Mouse (Mus musculus): ENCODE data around the gene Igsf8. TPM values are rescaled to one million over a fixed set of nuclear protein-coding genes. Genes with fewer than 3 reads are reported as not detected.

Gene Igsf8
- polyA plus RNA-seq, 1 experiment from 2014 or later = 72.2 TPM

DNA sequence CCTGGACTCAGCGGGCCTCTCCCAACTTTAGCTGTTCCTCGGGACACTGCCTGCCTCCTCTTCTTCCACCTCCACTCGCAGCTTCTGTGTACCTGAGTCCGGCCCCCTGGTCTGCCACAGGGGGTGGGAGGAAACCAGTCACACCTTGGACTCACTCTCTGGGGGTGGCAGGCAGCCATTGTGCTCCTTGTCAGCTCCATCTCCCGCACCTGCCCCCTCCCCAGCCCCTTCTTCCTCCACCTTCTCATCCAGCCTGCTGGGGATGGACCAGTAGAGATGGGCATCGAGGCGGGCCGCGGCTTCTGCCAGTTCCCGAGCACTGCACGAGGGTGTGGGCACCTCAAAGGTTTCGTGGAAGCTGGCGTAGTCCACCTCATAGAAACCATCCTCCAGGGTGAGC lies 61.3 kb downstream of the Igsf8 start:
- peaks cover 14% of the 10 kb centered on the region; the same call in 1 of the 2 replicates for H3K4me1 ChIP-seq (ENCODE audit: control insufficient read depth, insufficient read depth, low read length)
- H3K4me2 ChIP-seq (ENCODE audit: low read depth, low read length) = no peak overlapping the region
- no peaks in the 10 kb centered on the region for H3K9me3 ChIP-seq (ENCODE audit: control insufficient read depth, low read length)
- H3K4me3 ChIP-seq (ENCODE audit: low read depth, low read length) = no peak overlapping the region
- H3K9ac ChIP-seq (replicated peaks; ENCODE audit: low read depth, low read length) = no peak overlapping the region
- H3K27ac ChIP-seq (ENCODE audit: low read depth, low read length) = no peak overlapping the region
- ATAC-seq (ENCODE audit: low read depth) = no peak
- no peaks in the 10 kb centered on the region for H3K36me3 ChIP-seq (ENCODE audit: control insufficient read depth, insufficient read depth, low read length)
- WGBS = 74% methylated on average over 13 of the region's 13 CpGs
- no peaks in the 10 kb centered on the region for H3K27me3 ChIP-seq (ENCODE audit: control insufficient read depth, insufficient read depth, low read length)

DNA sequence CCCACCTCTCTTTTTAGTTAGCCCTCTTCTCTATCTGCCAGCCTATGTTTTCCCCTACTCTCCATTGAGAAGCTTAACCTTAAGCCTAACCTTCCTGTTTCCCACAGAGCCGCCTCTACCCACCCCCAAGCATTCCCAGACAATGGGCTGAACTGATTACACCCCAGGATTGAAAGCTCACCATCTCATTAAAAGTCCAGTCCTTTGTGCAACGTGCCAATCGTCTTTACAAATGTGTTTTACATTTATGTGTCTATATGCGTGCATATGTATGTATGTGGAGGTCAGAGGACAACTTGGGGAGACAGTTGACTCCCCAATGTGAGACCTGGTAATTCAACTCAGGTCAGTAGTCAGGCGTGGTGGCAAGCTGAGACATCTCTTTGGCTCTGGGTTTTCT lies 61.9 kb downstream of the Igsf8 start:
- Histone ChIP-seq H3K36me3 (ENCODE audit: control insufficient read depth, insufficient read depth, low read length) (no peaks in the 10 kb centered on the region), H3K4me2 (ENCODE audit: low read depth, low read length) (no peak overlapping the region), H3K27ac (ENCODE audit: low read depth, low read length) (no peak overlapping the region), H3K9me3 (ENCODE audit: control insufficient read depth, low read length) (no peaks in the 10 kb centered on the region), H3K4me1 (ENCODE audit: control insufficient read depth, insufficient read depth, low read length) (peaks cover 14% of the 10 kb centered on the region; the same call in 1 of the 2 replicates), H3K4me3 (ENCODE audit: low read depth, low read length) (no peak overlapping the region), H3K9ac (replicated peaks; ENCODE audit: low read depth, low read length) (no peak overlapping the region), H3K27me3 (ENCODE audit: control insufficient read depth, insufficient read depth, low read length) (no peaks in the 10 kb centered on the region)
- WGBS = 33% methylated on average over 5 of the region's 5 CpGs
- no peak for ATAC-seq (ENCODE audit: low read depth)

DNA sequence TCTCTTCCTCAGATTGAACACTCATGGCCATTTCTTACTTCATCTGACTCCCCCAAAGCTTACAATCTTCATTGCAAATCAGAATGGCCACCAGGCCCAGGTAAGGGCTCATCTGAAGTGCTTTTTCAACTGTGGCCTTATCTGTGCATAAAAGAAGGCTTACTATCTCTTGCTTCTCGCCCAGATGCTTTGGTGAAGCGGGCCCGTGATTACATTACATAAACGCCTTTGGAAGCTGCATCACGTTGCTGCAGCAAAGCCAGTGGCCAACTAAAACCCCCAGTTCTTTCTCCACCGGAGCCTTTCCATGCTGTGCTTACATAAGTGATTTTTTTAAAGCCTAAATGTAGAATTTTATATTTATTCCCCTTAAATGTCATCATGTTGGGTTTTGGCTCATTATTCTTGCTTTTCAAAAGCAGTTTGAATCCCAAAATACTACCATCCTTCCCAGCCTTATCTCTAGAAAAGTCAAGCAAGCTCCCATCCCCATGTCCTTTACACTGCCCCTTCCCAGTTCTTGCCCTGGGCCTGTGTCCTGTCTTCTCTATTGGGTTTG lies 62.4 kb downstream of the Igsf8 start:
- ATAC-seq (ENCODE audit: low read depth) = no peak
- Histone ChIP-seq H3K9ac (replicated peaks; ENCODE audit: low read depth, low read length) (no peak overlapping the region), H3K4me2 (ENCODE audit: low read depth, low read length) (no peak overlapping the region), H3K4me1 (ENCODE audit: control insufficient read depth, insufficient read depth, low read length) (0 out of 2 replicates have a peak, but pooled peaks cover 14% of the 10 kb centered on the region), H3K27me3 (ENCODE audit: control insufficient read depth, insufficient read depth, low read length) (no peaks in the 10 kb centered on the region), H3K27ac (ENCODE audit: low read depth, low read length) (no peak overlapping the region), H3K4me3 (ENCODE audit: low read depth, low read length) (no peak overlapping the region), H3K9me3 (ENCODE audit: control insufficient read depth, low read length) (no peaks in the 10 kb centered on the region), H3K36me3 (ENCODE audit: control insufficient read depth, insufficient read depth, low read length) (no peaks in the 10 kb centered on the region)
- WGBS = 72% methylated on average over 6 of the region's 6 CpGs

DNA sequence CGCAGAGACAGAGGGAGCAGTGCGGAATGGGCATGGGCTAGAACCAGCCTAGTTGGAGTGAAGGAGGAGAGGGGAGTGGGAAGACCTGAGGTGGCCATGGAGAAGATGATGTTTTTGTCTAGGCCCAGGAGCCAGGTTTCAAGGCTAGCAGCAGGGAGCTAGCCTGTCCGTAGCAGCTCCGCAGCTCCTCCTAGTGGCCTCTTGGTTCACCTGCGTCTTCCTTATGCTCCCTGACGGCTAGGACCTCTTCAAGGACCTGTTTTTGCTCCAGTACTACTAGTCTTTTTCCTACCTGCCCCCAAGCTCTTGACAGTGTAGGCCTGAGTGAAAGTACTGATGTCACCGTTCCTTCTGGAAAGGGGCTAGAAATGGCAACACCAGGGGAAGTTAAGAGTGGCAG lies 63.3 kb downstream of the Igsf8 start:
- H3K9me3 ChIP-seq (ENCODE audit: control insufficient read depth, low read length) = no peaks in the 10 kb centered on the region
- WGBS = 10% methylated on average over 7 of the region's 7 CpGs
- ATAC-seq (ENCODE audit: low read depth) = peak; percentile 15; the same call in 1 of the 2 replicates
- H3K4me2 ChIP-seq (ENCODE audit: low read depth, low read length) = no peak overlapping the region
- H3K27me3 ChIP-seq (ENCODE audit: control insufficient read depth, insufficient read depth, low read length) = no peaks in the 10 kb centered on the region
- H3K4me1 ChIP-seq (ENCODE audit: control insufficient read depth, insufficient read depth, low read length) = peaks cover 18% of the 10 kb centered on the region
- H3K4me3 ChIP-seq (ENCODE audit: low read depth, low read length) = no peak overlapping the region
- no peak overlapping the region for H3K27ac ChIP-seq (ENCODE audit: low read depth, low read length)
- no peaks in the 10 kb centered on the region for H3K36me3 ChIP-seq (ENCODE audit: control insufficient read depth, insufficient read depth, low read length)
- no peak overlapping the region for H3K9ac ChIP-seq (replicated peaks; ENCODE audit: low read depth, low read length)

GRCm38 (mm10) chr1:172325680-172326535 lies 64.5 kb downstream of the Igsf8 start:
- Histone ChIP-seq H3K27me3 (ENCODE audit: control insufficient read depth, insufficient read depth, low read length) (no peaks in the 10 kb centered on the region), H3K4me1 (ENCODE audit: control insufficient read depth, insufficient read depth, low read length) (peaks cover 18% of the 10 kb centered on the region), H3K36me3 (ENCODE audit: control insufficient read depth, insufficient read depth, low read length) (no peaks in the 10 kb centered on the region), H3K27ac (ENCODE audit: low read depth, low read length) (0 out of 2 replicates have a peak overlapping the region, but pooled peaks have one; percentile 5), H3K4me3 (ENCODE audit: low read depth, low read length) (peak overlapping the region; percentile 45), H3K9ac (replicated peaks; ENCODE audit: low read depth, low read length) (peak overlapping the region; percentile 62), H3K9me3 (ENCODE audit: control insufficient read depth, low read length) (no peaks in the 10 kb centered on the region), H3K4me2 (ENCODE audit: low read depth, low read length) (peak overlapping the region; percentile 72)
- peak; percentile 50 for ATAC-seq (ENCODE audit: low read depth)
- WGBS = 19% methylated on average over 86 of the region's 94 CpGs

DNA sequence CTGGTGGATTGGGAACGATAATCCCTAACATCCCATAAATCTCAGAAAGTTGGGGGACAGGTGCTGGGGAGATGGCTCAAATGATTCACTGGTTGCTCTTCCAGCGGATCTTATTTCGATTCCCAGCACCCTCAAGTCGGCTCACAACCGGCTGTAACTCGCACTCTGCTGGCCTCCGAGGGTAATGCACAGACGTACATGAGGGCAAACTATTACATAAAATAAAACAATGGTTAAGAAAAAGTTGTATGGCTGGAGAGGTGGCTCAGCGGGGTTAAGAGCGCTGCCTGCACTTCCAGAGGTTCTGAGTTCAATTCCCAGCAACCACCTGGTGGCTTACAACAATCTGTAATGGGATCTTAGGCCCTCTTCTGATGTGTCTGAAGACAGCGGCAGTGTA lies 65.2 kb downstream of the Igsf8 start:
- H3K9ac ChIP-seq (replicated peaks; ENCODE audit: low read depth, low read length) = peak overlapping the region; percentile 62; the same call in 1 of the 2 replicates
- H3K9me3 ChIP-seq (ENCODE audit: control insufficient read depth, low read length) = no peaks in the 10 kb centered on the region
- peaks cover 18% of the 10 kb centered on the region for H3K4me1 ChIP-seq (ENCODE audit: control insufficient read depth, insufficient read depth, low read length)
- H3K4me2 ChIP-seq (ENCODE audit: low read depth, low read length) = peak overlapping the region; percentile 72
- no peak overlapping the region for H3K27ac ChIP-seq (ENCODE audit: low read depth, low read length)
- H3K36me3 ChIP-seq (ENCODE audit: control insufficient read depth, insufficient read depth, low read length) = no peaks in the 10 kb centered on the region
- WGBS = 63% methylated on average over 11 of the region's 11 CpGs
- ATAC-seq (ENCODE audit: low read depth) = no peak
- no peaks in the 10 kb centered on the region for H3K27me3 ChIP-seq (ENCODE audit: control insufficient read depth, insufficient read depth, low read length)
- H3K4me3 ChIP-seq (ENCODE audit: low read depth, low read length) = peak overlapping the region; percentile 45

GRCm38 (mm10) chr1:172327206-172328001 lies 66.0 kb downstream of the Igsf8 start:
- H3K36me3 ChIP-seq (ENCODE audit: control insufficient read depth, insufficient read depth, low read length) = no peaks in the 10 kb centered on the region
- H3K9ac ChIP-seq (replicated peaks; ENCODE audit: low read depth, low read length) = no peak overlapping the region
- 90% methylated on average over 16 of the region's 16 CpGs for WGBS
- no peak overlapping the region for H3K27ac ChIP-seq (ENCODE audit: low read depth, low read length)
- no peaks in the 10 kb centered on the region for H3K27me3 ChIP-seq (ENCODE audit: control insufficient read depth, insufficient read depth, low read length)
- peaks cover 18% of the 10 kb centered on the region for H3K4me1 ChIP-seq (ENCODE audit: control insufficient read depth, insufficient read depth, low read length)
- no peak overlapping the region for H3K4me3 ChIP-seq (ENCODE audit: low read depth, low read length)
- H3K4me2 ChIP-seq (ENCODE audit: low read depth, low read length) = no peak overlapping the region
- H3K9me3 ChIP-seq (ENCODE audit: control insufficient read depth, low read length) = no peaks in the 10 kb centered on the region
- ATAC-seq (ENCODE audit: low read depth) = no peak

DNA sequence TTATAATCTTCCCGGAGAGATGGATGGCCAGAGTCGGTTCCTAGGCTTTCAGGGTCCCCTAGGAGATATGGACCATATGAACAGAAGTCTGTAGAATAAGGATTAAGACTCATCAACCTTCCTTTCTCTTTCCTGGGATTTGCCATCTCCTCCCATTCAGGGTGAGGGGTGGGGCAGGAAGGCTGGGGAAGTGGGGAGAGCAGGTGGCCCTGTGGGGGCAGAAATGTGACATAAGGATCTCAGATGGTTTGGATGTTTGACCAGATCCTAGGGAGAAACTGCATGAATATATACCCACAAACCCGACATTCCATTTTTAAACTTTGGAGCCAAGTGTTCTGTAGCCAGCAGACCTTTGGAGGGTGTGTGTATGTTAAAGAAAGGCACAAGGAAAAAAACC lies 66.6 kb downstream of the Igsf8 start:
- Histone ChIP-seq H3K27ac (ENCODE audit: low read depth, low read length) (no peak overlapping the region), H3K4me3 (ENCODE audit: low read depth, low read length) (no peak overlapping the region), H3K4me1 (ENCODE audit: control insufficient read depth, insufficient read depth, low read length) (peaks cover 18% of the 10 kb centered on the region), H3K36me3 (ENCODE audit: control insufficient read depth, insufficient read depth, low read length) (no peaks in the 10 kb centered on the region), H3K27me3 (ENCODE audit: control insufficient read depth, insufficient read depth, low read length) (no peaks in the 10 kb centered on the region), H3K9me3 (ENCODE audit: control insufficient read depth, low read length) (no peaks in the 10 kb centered on the region), H3K9ac (replicated peaks; ENCODE audit: low read depth, low read length) (no peak overlapping the region), H3K4me2 (ENCODE audit: low read depth, low read length) (no peak overlapping the region)
- no peak for ATAC-seq (ENCODE audit: low read depth)
- 88% methylated on average over 3 of the region's 3 CpGs for WGBS
